Mouse (Mus musculus): ENCODE measurements around the gene Muc15.

GRCm38 (mm10) chr2:110721290-110721753, at the start of gene Muc15:
- no peak for TF ChIP-seq POLR2A (IDR thresholded peaks at IDR 0.05; ENCODE audit: control insufficient read depth in 1 of 2, insufficient read depth in 1 of 2, low read depth in 1 of 2, low read length in 2 of 2, poor library complexity in 1 of 2)
- no peak for TF ChIP-seq CTCF (IDR thresholded peaks at IDR 0.05 in 2 of 3, conservative IDR thresholded peaks at IDR 0.05 in 1 of 3; ENCODE audit: control insufficient read depth in 1 of 3, insufficient read depth in 1 of 3, low read depth in 2 of 3, low read length in 3 of 3, poor library complexity in 1 of 3, severe bottlenecking in 1 of 3)
- TF ChIP-seq HCFC1 (IDR thresholded peaks at IDR 0.05; ENCODE audit: low read depth, low read length): no peak
- TF ChIP-seq RCOR1 (IDR thresholded peaks at IDR 0.05; ENCODE audit: low read depth, low read length): no peak
- no peak for TF ChIP-seq ZC3H11A (IDR thresholded peaks at IDR 0.05; ENCODE audit: low read depth, low read length)
- TF ChIP-seq TCF12 (IDR thresholded peaks at IDR 0.05; ENCODE audit: low read depth, low read length): no peak
- TF ChIP-seq GATA1 (IDR thresholded peaks at IDR 0.05; ENCODE audit: low read depth, low read length): no peak
- TF ChIP-seq CHD1 (IDR thresholded peaks at IDR 0.05; ENCODE audit: low read depth, low read length): no peak
- no peak for TF ChIP-seq TAL1 (IDR thresholded peaks at IDR 0.05; ENCODE audit: low read length)
- no peak for TF ChIP-seq ZMIZ1 (IDR thresholded peaks at IDR 0.05; ENCODE audit: low read depth, low read length)
- TF ChIP-seq TBP (IDR thresholded peaks at IDR 0.05; ENCODE audit: low read depth, low read length): no peak
- no peak for TF ChIP-seq USF2 (IDR thresholded peaks at IDR 0.05; ENCODE audit: borderline replicate concordance in 1 of 2, insufficient read depth in 1 of 2, low read depth in 1 of 2, low read length in 2 of 2)
- TF ChIP-seq SIN3A (IDR thresholded peaks at IDR 0.05; ENCODE audit: low read length): no peak
